Mouse (Mus musculus) megakaryocyte, embryonic 14.5 days (primary cell): Measurements from ENCODE around the gene Adgrf4.

ENCODE experiments used
- FLI1 ChIP-seq: IDR thresholded peaks from 2 replicates; pipeline ENCODE4 v1.6.1; 2012; ENCODE audit warnings: low read length, inconsistent platforms, mixed read lengths
- GATA1 ChIP-seq: IDR thresholded peaks from 3 replicates; pipeline ENCODE4 v1.6.1; 2012; ENCODE audit warnings: mixed read lengths, low read length, inconsistent platforms, borderline replicate concordance

GRCm38 (mm10) chr17:42611295-42611694 lies 80.8 kb downstream of the Adgrf4 start, which contains the start of gene Opn5:
- no peak for TF ChIP-seq GATA1
- no peak for TF ChIP-seq FLI1
